Mouse (Mus musculus) midbrain, embryonic 16.5 days (tissue): ENCODE measurements around the gene Gria3. TPM values are rescaled to one million over a fixed set of nuclear protein-coding genes. Genes with fewer than 3 reads are reported as not detected.

ENCODE experiments used
- ATAC-seq: fragments of 200-750 bp; cut with Nextera tagmentation; 2 replicates; pipeline ENCODE4 v1.8.0; 2017; ENCODE audit warnings: moderate TSS enrichment
- H3K27ac ChIP-seq: fragments of 300-500 bp; sonication (generic); 2 replicates; pipeline ENCODE4 v1.5.1; 2014; ENCODE audit warnings: mild to moderate bottlenecking, low read length, mixed read lengths
- H3K27me3 ChIP-seq: fragments of 300-500 bp; sonication (generic); 2 replicates; pipeline ENCODE4 v1.6.1; 2014; ENCODE audit warnings: low read depth, low read length, mixed read lengths; ENCODE audit not compliant: control insufficient read depth, insufficient read depth
- H3K36me3 ChIP-seq: fragments of 300-500 bp; sonication (generic); 2 replicates; pipeline ENCODE4 v1.6.1; 2014; ENCODE audit warnings: mild to moderate bottlenecking, low read length, moderate library complexity, mixed read lengths; ENCODE audit not compliant: control insufficient read depth, insufficient read depth
- H3K4me1 ChIP-seq: fragments of 300-500 bp; sonication (generic); 2 replicates; pipeline ENCODE4 v1.6.1; 2014; ENCODE audit warnings: mild to moderate bottlenecking, low read length, mixed read lengths; ENCODE audit not compliant: control insufficient read depth, insufficient read depth
- H3K4me2 ChIP-seq: fragments of 300-500 bp; sonication (generic); 2 replicates; pipeline ENCODE4 v1.6.1; 2014; ENCODE audit warnings: mild to moderate bottlenecking, low read length, mixed read lengths
- H3K4me3 ChIP-seq: fragments of 300-500 bp; sonication (generic); 2 replicates; pipeline ENCODE4 v1.5.1; 2014; ENCODE audit warnings: low read depth, mild to moderate bottlenecking, low read length, moderate library complexity, mixed read lengths
- H3K9ac ChIP-seq: fragments of 300-500 bp; sonication (generic); 2 replicates; pipeline ENCODE4 v1.6.1; 2014; ENCODE audit warnings: low read depth, low read length, mixed read lengths
- H3K9me3 ChIP-seq: fragments of 300-500 bp; sonication (generic); replicated peaks from 2 replicates; pipeline ENCODE4 v1.6.1; 2014; ENCODE audit warnings: mild to moderate bottlenecking, low read length, mixed read lengths; ENCODE audit not compliant: control insufficient read depth, poor library complexity, severe bottlenecking
- WGBS: fragments of 180-500 bp; shearing (Covaris S2); extraction: QIAGEN DNeasy Blood & Tissue Kit; methylation state at CpG from one replicate; pipeline ENCODE4 v1.1.7; 2014; 5-methylcytosine and 5-hydroxymethylcytosine counted together
- polyA plus RNA-seq: library from polyadenylated mRNA; unstranded; fragments of >200 nt; fragmentation: Nextera tagmentation; extraction: Ambion mirVana; gene quantifications from 2 replicates; pipeline ENCODE4 v1.2.1, GENCODE M21; 2015

The Gria3 gene
- polyA plus RNA-seq, 1 experiment from 2014 or later, result 20.7 TPM

DNA sequence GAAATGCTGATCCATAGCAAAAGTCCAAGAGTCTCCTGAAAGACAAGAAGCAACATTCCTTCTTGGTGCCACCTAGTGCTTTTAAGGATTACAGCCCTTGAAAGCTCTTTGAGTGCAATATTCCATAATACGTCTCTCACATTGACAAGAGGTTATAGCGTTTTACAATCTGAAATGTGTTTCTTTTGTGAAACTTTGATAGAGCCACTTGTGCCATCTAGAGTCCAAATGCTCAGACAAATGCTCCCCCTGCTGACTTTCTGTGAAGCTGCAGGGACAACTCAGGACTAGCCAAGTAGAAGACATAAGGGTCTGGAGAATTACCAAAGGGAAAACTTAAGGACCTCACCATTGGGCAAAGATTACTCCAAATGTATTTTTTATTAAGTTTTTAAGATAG, 214.3 kb downstream of the Gria3 start:
- Histone ChIP-seq H3K4me2 (no peak overlapping the region), H3K27ac (no peak overlapping the region), H3K9me3 (no peaks in the 10 kb centered on the region), H3K4me3 (no peak overlapping the region), H3K27me3 (no peaks in the 10 kb centered on the region), H3K9ac (no peak overlapping the region), H3K4me1 (no peaks in the 10 kb centered on the region), H3K36me3 (no peaks in the 10 kb centered on the region)
- ATAC-seq, result peak; percentile 42; the same call in 1 of the 2 replicates
- WGBS, result 28% methylated on average over 2 of the region's 2 CpGs

DNA sequence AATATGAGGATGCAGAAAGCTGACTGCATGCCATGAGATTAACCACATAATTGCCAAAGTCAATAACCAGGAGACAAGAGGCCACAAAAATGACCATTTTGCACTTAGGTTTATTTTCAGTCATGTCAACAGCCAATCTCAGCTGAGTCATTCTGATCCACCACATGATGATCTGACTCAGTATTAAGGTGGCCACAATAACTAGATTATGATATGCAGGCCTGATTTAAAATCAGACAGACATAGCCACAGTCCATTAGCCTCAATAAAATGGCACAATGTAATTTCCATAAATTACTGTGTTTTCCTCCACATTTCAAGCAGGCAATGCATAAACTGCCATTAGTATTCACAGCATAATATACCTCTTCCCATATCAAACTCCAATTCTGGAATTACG, 216.3 kb downstream of the Gria3 start:
- Histone ChIP-seq H3K27ac (no peak overlapping the region), H3K9me3 (no peaks in the 10 kb centered on the region), H3K4me3 (no peak overlapping the region), H3K9ac (no peak overlapping the region), H3K4me1 (no peaks in the 10 kb centered on the region), H3K27me3 (no peaks in the 10 kb centered on the region), H3K4me2 (no peak overlapping the region), H3K36me3 (no peaks in the 10 kb centered on the region)
- 50% methylated on average over 1 of the region's 1 CpGs for WGBS
- no peak for ATAC-seq

DNA sequence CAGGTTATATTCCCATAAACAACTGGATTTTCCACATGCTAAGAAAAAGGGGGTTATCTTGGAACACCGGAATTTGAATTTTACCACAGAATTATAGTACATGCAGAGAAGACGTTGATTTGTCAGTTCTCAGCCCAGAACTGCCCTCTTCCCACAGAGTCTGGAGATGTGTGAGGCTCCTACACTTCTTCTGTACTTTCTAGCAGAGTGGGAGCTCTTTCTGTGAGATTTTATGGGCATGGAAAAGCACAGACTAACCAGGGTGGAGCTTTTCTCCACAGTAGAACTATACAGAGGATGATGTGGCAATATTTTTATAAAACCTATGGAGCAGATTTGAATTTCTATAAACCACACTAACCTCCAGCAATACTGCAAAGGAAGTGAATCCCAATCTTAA, 217.7 kb downstream of the Gria3 start:
- Histone ChIP-seq H3K4me3 (no peak overlapping the region), H3K4me2 (no peak overlapping the region), H3K27ac (no peak overlapping the region), H3K36me3 (no peaks in the 10 kb centered on the region), H3K4me1 (no peaks in the 10 kb centered on the region), H3K9me3 (no peaks in the 10 kb centered on the region), H3K27me3 (no peaks in the 10 kb centered on the region), H3K9ac (no peak overlapping the region)
- no peak for ATAC-seq
- WGBS, result 84% methylated on average over 2 of the region's 2 CpGs

DNA sequence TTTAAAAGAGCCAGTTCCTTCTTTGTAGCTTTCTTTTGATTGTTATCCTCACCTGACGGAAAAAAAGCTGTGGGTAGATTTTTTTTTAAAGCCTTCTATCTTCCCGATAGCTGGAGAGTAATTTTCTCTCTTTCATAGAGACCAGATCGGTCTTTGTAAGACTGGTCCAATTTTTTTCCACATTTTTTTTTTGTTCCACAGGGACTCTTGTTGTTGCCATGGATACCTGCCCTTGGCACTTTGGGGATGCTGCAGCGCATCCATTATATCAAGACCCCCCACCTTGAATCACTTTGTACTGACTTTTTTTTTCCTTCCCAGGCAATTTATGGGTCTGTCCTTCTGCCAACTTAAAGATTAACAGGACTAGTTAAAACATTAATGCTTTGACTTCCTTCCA, 232.9 kb downstream of the Gria3 start:
- Histone ChIP-seq H3K4me1 (no peaks in the 10 kb centered on the region), H3K9ac (no peak overlapping the region), H3K4me2 (no peak overlapping the region), H3K36me3 (no peaks in the 10 kb centered on the region), H3K4me3 (no peak overlapping the region), H3K27ac (no peak overlapping the region), H3K27me3 (no peaks in the 10 kb centered on the region), H3K9me3 (no peaks in the 10 kb centered on the region)
- WGBS, result 34% methylated on average over 4 of the region's 4 CpGs
- peak; percentile 64; the same call in 1 of the 2 replicates for ATAC-seq

DNA sequence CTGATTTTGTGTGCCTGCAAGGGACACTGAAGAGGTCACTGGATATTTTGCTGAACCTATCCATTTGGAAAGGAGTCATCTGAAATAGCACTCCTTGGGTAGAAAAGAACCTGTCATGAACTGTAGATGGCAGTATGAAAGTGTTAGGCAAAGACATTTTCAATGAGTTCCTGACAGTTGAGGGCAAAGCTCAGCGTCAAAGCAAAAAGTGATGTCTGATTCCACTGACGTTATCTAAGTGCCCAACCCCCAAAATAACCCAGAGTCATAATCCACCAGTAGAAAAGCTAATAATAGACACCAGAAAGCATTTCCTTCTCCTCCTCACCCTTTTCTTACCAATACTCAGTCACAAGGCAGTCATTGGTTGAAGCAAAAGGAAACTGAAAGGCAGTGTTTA, 244.3 kb downstream of the Gria3 start:
- Histone ChIP-seq H3K9me3 (no peaks in the 10 kb centered on the region), H3K27ac (no peak overlapping the region), H3K9ac (no peak overlapping the region), H3K27me3 (no peaks in the 10 kb centered on the region), H3K4me3 (no peak overlapping the region), H3K36me3 (no peaks in the 10 kb centered on the region), H3K4me1 (no peaks in the 10 kb centered on the region), H3K4me2 (no peak overlapping the region)
- no peak for ATAC-seq
- WGBS, result 44% methylated on average over 2 of the region's 2 CpGs

DNA sequence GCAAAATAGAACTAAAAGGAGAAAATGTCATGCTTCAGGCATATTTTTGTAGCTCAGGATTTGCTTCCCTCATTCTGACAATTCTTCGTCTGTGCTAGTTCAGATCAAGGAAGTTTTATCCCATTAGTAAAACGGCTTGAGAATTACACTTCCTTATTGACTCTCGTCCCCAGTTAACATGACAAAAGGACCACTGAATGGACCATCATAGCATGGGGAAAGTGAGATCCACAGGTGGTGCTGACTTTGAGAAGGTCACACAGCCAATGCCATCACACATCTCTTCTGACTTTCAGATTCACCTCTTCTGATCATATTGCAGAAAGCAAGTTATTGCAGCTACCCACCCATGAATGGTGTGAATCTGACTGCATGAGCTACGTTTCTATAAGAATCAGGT, 257.1 kb downstream of the Gria3 start:
- no peak overlapping the region for H3K4me3 ChIP-seq
- no peak overlapping the region for H3K4me2 ChIP-seq
- no peaks in the 10 kb centered on the region for H3K4me1 ChIP-seq
- 42% methylated on average over 4 of the region's 4 CpGs for WGBS
- H3K9me3 ChIP-seq, result no peaks in the 10 kb centered on the region
- no peak overlapping the region for H3K9ac ChIP-seq
- no peaks in the 10 kb centered on the region for H3K27me3 ChIP-seq
- H3K27ac ChIP-seq, result no peak overlapping the region
- ATAC-seq, result no peak
- H3K36me3 ChIP-seq, result no peaks in the 10 kb centered on the region

DNA sequence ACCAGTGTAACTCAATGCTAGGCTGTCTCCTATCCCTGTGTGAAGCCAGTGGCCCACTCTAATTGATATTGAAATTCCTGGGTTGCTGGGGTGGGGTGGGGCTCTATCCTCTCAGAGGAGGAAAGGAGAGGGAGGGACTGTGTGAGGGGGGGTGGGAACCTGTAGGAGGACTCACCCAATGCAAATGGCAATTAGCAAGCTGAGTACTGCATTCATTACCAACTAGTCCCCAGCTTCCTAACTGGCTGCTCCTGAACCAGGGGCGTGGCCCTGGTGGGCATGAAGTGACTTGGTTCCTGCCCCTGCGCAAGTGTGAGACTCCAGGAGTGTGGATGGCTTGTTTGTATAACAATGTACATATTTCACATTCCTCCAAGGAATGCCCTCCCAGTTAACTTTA, 288.2 kb downstream of the Gria3 start:
- 74% methylated on average over 2 of the region's 2 CpGs for WGBS
- Histone ChIP-seq H3K9ac (no peak overlapping the region), H3K9me3 (no peaks in the 10 kb centered on the region), H3K27me3 (no peaks in the 10 kb centered on the region), H3K4me3 (no peak overlapping the region), H3K27ac (no peak overlapping the region), H3K4me2 (no peak overlapping the region), H3K4me1 (no peaks in the 10 kb centered on the region), H3K36me3 (no peaks in the 10 kb centered on the region)
- no peak for ATAC-seq

DNA sequence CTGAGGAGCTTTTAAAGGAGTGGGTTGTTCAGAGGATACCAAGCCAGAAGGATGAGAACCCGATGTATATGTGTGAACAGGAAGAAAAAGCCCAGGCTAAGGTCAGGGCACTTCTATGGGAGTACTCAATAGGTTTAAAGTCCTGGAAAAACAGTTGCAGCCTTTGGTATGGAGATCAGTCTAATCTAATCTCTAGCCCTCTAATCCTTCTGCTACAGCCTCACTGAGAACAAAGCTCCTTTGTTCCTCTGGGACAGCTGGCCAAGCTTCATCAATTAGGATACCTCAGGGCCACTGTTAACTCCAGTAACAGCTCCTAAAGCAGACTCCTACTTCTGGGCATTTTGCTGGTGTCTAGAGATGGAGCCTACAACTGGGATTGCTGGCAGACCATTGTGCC, 291.4 kb downstream of the Gria3 start:
- no peak overlapping the region for H3K9ac ChIP-seq
- H3K9me3 ChIP-seq, result no peaks in the 10 kb centered on the region
- H3K36me3 ChIP-seq, result no peaks in the 10 kb centered on the region
- H3K27ac ChIP-seq, result no peak overlapping the region
- H3K4me1 ChIP-seq, result no peaks in the 10 kb centered on the region
- no peak for ATAC-seq
- 0% methylated on average over 1 of the region's 1 CpGs for WGBS
- no peak overlapping the region for H3K4me3 ChIP-seq
- H3K4me2 ChIP-seq, result no peak overlapping the region
- no peaks in the 10 kb centered on the region for H3K27me3 ChIP-seq
